Mouse (Mus musculus) cerebellum, adult 2 months (tissue): Measurements from ENCODE around the gene Liph.

Source experiments
- CTCF ChIP-seq: fragments of 200-500 bp; IDR thresholded peaks from 2 replicates; pipeline ENCODE4 v1.5.1; 2011; ENCODE audit warnings: low read depth, mild to moderate bottlenecking, control low read depth, low read length, moderate library complexity, borderline replicate concordance; ENCODE audit not compliant: insufficient read depth
- POLR2A ChIP-seq: fragments of 200-500 bp; IDR thresholded peaks from 2 replicates; pipeline ENCODE4 v1.6.1; 2011; ENCODE audit warnings: low read length, control low read depth, borderline replicate concordance; ENCODE audit not compliant: insufficient read depth

DNA sequence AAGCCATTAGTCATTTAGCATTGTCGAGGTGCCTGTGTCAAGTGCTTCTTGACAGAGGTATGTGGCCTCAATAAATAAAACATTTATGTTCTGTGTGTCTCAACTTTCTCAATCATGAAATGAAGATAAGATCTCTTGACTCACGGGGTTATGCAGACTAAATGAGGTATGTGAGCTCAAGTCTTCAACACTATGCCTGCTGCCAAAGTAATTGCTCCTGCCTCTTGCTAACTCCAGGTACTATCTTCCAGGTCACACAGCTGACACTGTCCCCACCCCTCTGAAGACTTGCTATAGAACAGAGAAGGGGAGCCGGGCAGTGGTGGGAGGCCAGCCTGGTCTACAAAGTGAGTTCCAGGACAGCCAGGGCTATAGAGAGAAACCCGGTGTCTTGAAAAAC lies 939 bp upstream of the Liph start:
- TF ChIP-seq POLR2A (no peak), CTCF (no peak)
